Mouse (Mus musculus): ENCODE measurements around the gene Txndc15. TPM values are rescaled to one million over a fixed set of nuclear protein-coding genes. Genes with fewer than 3 reads are reported as not detected.
A peak's percentile ranks its signal among the peaks of the same experiment; 100 is the strongest.

Gene Txndc15
- total RNA-seq, 2 experiments from 2014 or later = 77.1 to 84.5 TPM

DNA sequence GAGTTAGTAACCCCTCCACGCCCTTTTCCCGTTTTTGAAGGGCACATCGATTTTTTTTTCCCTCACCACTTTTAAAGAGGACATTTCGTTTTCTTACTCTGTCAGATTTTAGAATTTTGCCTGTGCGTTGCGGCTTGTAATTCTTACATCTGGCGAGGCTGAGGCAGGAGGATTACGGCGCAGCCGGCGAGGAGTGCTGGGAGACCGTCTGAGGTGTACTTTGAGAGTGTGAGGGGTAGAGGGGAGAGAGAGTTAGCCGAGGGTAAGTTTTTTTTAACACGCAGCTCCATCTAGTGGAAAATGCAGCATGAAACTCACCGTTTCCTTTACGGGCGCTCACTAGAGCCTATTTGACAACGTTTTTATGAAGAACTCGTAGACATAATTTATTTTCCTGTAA, 13.4 kb downstream of the Txndc15 start:
- DNase-seq (ENCODE audit: low spot score in 2 of 2) = peak; percentile 39 to 53

DNA sequence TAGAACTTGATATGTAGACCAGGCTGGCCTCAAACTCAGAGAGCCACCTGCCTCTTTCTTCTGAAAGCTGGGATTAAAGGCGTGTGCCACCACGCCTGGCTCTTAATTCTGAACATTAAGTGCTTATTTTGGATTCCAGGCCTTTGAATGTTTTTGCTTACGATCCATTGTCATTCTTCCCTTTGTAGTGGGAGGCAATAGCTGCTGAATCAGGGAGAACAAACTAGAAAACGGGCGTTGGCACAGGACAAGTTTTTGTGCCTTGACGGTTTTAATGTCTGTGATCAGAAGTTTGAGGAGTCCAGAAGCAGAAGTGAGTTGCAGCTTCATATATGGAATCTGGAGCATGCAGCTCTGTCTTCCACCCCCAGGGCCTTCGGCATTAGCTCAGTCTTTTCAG, 16.3 kb downstream of the Txndc15 start:
- DNase-seq (ENCODE audit: low spot score in 2 of 2) = no peak

DNA sequence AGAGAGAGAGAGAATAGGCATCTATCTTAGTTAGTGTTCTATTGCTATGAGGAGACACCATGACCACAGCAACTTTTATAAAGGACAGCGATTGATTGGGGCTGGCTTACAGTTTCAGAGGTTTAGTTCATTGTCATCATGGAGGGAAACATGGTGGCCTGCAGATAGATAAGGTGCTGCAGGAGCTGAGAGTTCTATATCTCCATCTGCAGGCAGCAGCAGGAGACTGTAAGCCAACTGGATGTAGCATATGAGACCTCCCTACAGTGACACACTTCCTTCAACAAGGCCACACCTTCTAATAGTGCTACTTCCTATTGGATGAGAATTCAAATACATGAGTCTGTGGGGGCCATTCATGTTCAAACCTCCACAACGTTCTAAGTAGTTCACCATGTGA, 17.7 kb downstream of the Txndc15 start:
- no peak for DNase-seq (ENCODE audit: low spot score in 2 of 2)

DNA sequence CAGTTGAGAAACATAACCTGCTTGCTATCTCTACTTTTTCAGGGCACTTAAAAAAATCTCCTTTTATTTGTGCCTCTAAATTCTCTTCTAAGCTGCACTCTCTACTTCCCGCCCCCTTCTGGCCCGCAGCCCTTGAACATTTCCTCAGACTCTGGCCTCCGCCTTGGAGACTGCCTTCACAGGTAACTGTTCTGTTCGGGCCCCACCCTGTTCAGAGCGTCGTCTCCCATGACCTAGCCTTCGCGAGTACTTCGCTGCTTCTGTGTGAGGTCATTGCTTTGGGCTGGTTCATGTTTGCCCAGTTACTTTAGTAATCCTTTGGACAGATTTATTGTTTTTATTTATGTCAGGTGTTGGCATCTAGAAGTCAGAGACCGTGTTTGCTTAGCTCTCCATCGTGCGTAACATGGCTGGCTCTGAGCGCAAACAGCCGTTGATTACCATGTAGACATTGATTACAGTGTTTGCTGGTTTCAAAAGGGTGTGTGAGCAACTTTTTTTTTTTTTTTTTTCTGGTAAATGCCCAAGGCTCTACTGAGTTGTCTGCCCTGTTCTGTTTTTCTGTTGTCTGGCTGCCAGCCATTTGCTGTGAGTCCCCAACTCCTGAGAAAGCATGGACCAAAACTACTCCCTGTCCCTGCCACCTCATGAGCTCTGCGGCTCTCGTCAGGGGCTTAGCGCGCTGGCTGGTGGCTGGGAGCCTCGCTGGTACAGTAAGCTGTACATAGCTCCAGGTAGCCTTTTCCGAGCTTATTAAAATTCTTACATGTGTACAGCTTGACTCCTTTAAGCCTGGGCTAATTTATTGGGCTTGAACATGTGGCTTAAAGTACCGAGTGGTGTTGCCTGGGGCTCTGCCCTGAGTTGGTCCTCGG, 19.4 kb downstream of the Txndc15 start:
- no peak for DNase-seq (ENCODE audit: low spot score in 2 of 2)

DNA sequence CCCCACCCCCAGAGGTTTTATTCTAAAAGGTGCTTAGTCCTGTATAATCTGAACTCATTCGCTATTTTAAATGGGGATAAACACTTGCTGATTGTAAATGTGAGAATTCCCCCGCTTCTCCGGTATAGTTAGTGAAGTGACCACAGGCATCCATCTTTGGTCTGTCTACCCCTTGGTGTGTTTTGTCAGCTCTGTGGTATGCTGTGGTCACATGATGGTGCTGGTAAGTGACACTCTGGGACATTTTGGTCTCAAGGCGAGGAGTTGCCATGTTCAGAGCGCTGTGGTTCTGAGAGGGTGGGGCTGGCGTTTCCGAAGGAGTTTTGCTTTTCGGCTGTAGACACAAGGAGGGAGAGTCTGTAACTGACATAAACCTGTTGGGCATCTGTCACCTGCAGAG, 23.4 kb downstream of the Txndc15 start:
- no peak for DNase-seq (ENCODE audit: low spot score in 2 of 2)

DNA sequence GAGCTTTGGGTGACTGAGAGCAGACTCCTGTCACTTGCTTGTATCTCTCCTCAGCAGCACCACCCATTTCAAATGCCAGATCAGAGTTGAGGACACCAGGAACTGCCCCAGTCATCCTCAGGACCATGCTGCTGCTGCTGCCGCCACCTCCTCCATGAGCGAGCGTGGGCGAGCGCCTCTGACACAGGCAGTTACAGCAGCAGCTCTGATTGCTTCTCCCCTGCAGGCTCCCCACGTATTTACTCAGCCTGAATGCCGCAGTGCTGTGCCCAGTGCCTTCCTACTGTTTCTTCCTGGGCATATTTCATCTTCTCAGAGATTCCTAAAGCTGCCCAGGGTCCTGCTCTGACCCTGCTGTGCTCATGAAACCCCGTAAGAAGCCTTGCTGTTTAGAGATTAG, 27.9 kb downstream of the Txndc15 start:
- peak; percentile 22 to 44 for DNase-seq (ENCODE audit: low spot score in 2 of 2)

DNA sequence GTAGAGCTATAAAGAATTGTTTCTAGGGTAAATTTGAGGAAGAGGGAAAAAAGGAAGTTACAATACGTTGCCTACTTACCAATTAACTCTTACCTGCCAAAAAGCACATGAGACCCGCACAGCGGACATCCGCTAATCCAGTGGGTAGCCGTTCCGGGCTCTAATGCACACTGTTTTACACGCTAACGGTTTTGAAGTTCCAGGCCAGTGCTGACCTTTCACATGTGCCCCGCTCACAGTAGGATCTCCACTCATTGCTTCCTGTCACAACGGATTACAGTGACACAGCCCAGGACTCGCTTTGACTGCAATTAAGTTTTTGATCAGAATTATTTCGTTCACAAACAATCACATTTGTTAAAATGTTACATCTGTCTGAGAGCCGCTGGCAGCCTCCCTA, 39.9 kb downstream of the Txndc15 start:
- DNase-seq (ENCODE audit: low spot score in 2 of 2) = no peak

DNA sequence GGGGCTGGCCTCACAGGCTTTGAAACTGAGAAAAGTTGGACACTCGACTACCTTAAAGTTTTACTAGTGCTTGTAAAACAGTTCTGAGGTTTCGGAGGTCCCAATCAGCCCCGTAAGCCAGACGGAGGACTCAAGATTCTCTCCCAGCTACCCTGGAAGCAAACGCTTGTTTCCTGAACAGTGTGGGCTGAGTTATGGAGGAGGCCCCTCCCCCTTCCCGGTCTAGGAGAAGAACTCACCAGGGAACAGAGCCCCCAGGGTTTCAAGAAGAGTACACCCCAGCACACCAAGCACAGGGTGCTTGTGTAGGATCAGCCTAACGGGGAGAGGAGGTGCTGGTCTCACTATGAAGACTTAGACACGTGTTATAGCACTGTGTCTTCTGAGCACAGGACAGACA, 42.3 kb downstream of the Txndc15 start:
- DNase-seq (ENCODE audit: low spot score in 2 of 2) = no peak

DNA sequence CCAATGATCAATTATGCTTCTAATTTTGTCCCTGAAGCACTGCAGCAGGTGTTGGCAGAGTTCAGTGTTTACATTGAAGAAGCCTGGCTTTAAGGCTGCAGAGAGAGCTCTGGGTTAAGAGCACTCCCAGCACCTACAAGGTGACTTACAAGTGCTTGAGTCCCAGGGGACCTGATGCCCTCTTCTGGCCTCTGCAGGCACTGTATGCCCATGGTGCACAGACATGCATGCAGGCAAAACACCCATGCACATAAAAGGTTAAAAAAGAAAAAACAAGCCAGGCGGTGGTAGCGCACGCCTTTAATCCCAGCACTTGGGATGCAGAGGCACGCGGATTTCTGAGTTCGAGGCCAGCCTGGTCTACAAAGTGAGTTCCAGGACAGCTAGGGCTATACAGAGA, 43.2 kb downstream of the Txndc15 start:
- no peak for DNase-seq (ENCODE audit: low spot score in 2 of 2)

DNA sequence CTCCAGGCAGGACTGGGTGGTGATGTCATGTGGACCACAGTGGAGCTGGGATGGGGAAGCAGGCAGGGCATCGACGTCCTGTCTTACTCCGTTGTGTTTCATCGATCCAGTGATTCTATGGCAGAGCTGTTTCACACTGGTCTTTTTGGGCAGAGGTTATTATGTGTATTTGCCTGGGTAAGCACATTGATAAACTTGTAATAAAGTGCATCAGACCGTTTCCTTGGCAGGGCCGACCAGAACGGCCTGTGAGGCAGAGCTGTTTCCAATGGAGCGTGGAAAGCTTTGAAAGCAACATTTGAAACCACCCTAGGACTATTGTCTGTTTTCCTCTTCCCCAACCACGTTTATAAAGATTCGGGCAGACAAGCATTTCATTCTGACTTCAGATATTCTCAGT, 46.1 kb downstream of the Txndc15 start:
- DNase-seq (ENCODE audit: low spot score in 2 of 2) = no peak

DNA sequence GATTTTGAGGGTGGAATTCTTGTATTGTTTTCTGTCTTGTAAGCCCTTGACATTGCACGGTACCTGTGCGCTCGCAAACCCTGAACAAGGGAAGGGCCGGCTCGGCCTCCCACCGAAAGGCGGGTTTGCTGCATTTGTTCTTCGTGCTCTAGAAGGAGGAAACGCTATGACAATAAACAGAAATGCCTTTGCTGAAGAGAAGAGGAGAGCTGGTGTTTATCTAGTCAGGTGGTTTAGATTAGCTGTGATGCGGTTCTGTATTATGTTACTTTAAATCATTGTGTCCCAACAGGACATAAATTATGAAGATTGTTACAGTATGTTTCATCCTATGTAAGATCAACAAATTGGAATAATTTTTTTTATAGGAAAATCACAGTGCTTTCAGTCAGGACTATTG, 47.0 kb downstream of the Txndc15 start:
- DNase-seq (ENCODE audit: low spot score in 2 of 2) = no peak

DNA sequence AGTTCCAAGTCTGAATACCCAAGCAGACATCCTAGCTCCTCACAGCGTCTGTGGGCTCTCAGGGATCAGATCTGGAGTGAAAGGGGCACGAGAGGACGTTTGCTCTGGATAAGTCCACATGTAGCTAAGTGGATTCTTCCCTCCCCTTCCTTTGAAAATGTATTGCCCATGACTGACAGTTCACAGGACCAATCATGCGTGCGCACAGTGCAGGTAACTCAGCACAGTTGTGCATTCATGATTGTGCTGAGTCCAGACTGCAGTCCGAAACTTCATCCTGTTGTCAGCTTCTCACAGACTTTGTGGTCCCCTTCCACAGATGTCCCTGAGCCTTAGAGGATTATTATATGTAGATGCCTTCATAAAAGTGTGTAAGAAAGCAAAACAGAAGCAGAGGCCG, 59.9 kb downstream of the Txndc15 start:
- DNase-seq (ENCODE audit: low spot score in 2 of 2) = no peak

DNA sequence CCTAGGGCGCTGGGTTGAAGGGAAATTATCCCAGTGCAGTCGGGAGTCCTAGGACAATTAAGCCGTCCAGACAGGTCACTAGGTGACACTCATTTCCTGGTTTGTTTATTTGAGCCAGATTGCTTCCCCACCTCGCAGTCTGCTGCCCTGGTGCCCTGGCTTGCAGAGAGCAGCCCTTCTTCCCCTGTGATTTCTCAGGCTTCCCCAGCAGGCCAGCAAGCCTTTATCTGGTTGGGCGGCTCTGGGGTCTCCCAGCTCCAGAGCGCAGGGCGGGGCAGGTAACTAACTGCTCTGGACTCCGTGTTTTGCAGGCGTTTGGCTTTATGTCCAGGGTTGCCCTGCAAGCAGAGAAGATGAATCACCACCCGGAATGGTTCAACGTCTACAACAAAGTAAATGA, 60.6 kb downstream of the Txndc15 start:
- DNase-seq (ENCODE audit: low spot score in 2 of 2) = no peak

Other genes with a start within 250 kb of the Txndc15 start
- gene Dbn1, start 226.5 kb upstream of the Txndc15 start, total RNA-seq (2021) = 100 to 1,000 TPM; 263 to 271 TPM
- gene Pdlim7, start 201.0 kb upstream of the Txndc15 start, total RNA-seq (2021) = 100 to 1,000 TPM in 1 of 2 experiments, 10 to 100 TPM in 1; 91.7 to 101 TPM
- 10 to 100 TPM in 1 of 2 experiments, 1 to 10 TPM in 1; 9.1 to 12.2 TPM for gene Dok3, start 185.4 kb upstream of the Txndc15 start, total RNA-seq (2021)
- gene Ddx41, start 178.0 kb upstream of the Txndc15 start, total RNA-seq (2021) = 10 to 100 TPM; 52.2 to 62.0 TPM
- gene Fam193b, start 143.5 kb upstream of the Txndc15 start, total RNA-seq (2021) = 10 to 100 TPM; 77.0 to 81.8 TPM
- gene Tmed9, start 140.9 kb upstream of the Txndc15 start, total RNA-seq (2021) = 100 to 1,000 TPM; 133 to 142 TPM
- 10 to 100 TPM; 27.2 TPM for gene B4galt7, start 114.8 kb upstream of the Txndc15 start, total RNA-seq (2021)
- 10 to 100 TPM; 37.1 to 43.7 TPM for gene Caml, start 91.6 kb upstream of the Txndc15 start, total RNA-seq (2021)
- 10 to 100 TPM; 40.3 to 45.4 TPM for gene Ddx46, start 79.6 kb upstream of the Txndc15 start, total RNA-seq (2021)
- 10 to 100 TPM; 70.9 to 73.2 TPM for gene B230219D22Rik, start 21.5 kb upstream of the Txndc15 start, total RNA-seq (2021)
- 10 to 100 TPM; 28.1 to 29.8 TPM for gene Pcbd2, start 12.7 kb downstream of the Txndc15 start, total RNA-seq (2021)
- gene Catsper3, start 69.9 kb downstream of the Txndc15 start, total RNA-seq (2021) = under 1 TPM in 1 of 2 experiments, not detected in 1; 0.37 TPM
- not detected for gene Pitx1, start 121.5 kb downstream of the Txndc15 start, total RNA-seq (2021)